ENCODE assay signal across 28 mouse cellular contexts in genomic region chr8:119000595-119000994, GRCm38 (mm10).
DNase-seq lines count a peak whose midpoint lies in the region; ATAC-seq lines count a peak whose summit lies in the region.
"Had no signal": no experiment of that assay in that cellular context is flagged by ENCODE, and none has a peak within 500 bp of the region (broad histone marks: within the 10 kb centered on the region; RNA-seq: fewer than 3 reads in every experiment).

No protein-coding gene starts in this region.

- no peak overlapping the region for H3K27ac ChIP-seq in midbrain, embryonic 14.5 days (replicated peaks; ENCODE audit: low read depth, low read length)
- H3K27ac ChIP-seq: heart, embryonic 13.5 days; hindbrain, embryonic 15.5 days; kidney, embryonic 15.5 days; liver, embryonic 14.5 days; macrophage; midbrain, embryonic 13.5 days; stomach, postnatal 0 days had no signal

- H3K4me3 ChIP-seq in midbrain, embryonic 14.5 days (replicated peaks; ENCODE audit: low read depth, low read length), result no peak overlapping the region
- H3K4me3 ChIP-seq: erythroblast, embryonic 14.5 days; heart, embryonic 13.5 days; hindbrain, embryonic 15.5 days; kidney, embryonic 15.5 days; midbrain, embryonic 13.5 days had no signal

- DNase-seq in left cerebral cortex, adult 18-20 months (ENCODE audit: low spot score in 2 of 2), result peak; percentile 16 to 24
- DNase-seq in left cerebral cortex, adult 11 months (ENCODE audit: low spot score), result no peak
- peak; percentile 36 for DNase-seq in brain, adult 2 months (ENCODE audit: low read depth, low spot score)
- peak; percentile 29 to 68 for DNase-seq in layer of hippocampus, adult 8-10 months (ENCODE audit: low spot score in 2 of 2)
- DNase-seq in layer of hippocampus, postnatal 25 days (ENCODE audit: extremely low spot score in 1 of 2, low spot score in 1 of 2), result peak; percentile 35 to 68
- DNase-seq in urinary bladder, postnatal 14 days (ENCODE audit: low spot score), result no peak
- no peak for DNase-seq in midbrain, embryonic 14.5 days
- DNase-seq: adrenal gland, postnatal 10 days; cerebellum, adult 11-12 months; cerebellum, postnatal 10 days; gastrocnemius, postnatal 10 days; heart, postnatal 10 days; kidney, adult 18-20 months; kidney, postnatal 36 days; liver; lung, adult 2 months; lung, postnatal 10 days; right cerebral cortex, postnatal 4 days had no signal

- WGBS in midbrain, embryonic 14.5 days, result 82% methylated on average over 1 of the region's 1 CpGs

- H3K9me3 ChIP-seq in midbrain, embryonic 14.5 days (ENCODE audit: control insufficient read depth, low read length), result no peaks in the 10 kb centered on the region
- H3K9me3 ChIP-seq: heart, embryonic 13.5 days; hindbrain, embryonic 15.5 days; midbrain, embryonic 13.5 days had no signal

- no peak overlapping the region for H3K9ac ChIP-seq in midbrain, embryonic 14.5 days (replicated peaks; ENCODE audit: low read length)
- H3K9ac ChIP-seq: heart, embryonic 13.5 days; hindbrain, embryonic 15.5 days; kidney, embryonic 15.5 days; liver, embryonic 14.5 days; midbrain, embryonic 13.5 days had no signal

- H3K36me3 ChIP-seq in midbrain, embryonic 14.5 days (ENCODE audit: control insufficient read depth, insufficient read depth, low read length), result no peaks in the 10 kb centered on the region
- H3K36me3 ChIP-seq: G1E; heart, embryonic 13.5 days; hindbrain, embryonic 15.5 days; kidney, embryonic 15.5 days; midbrain, embryonic 13.5 days had no signal

- ATAC-seq in midbrain, embryonic 14.5 days (ENCODE audit: low FRiP score, low TSS enrichment), result no peak
- ATAC-seq: inflammation-experienced regulatory T-cells, adult 6 months; midbrain, embryonic 13.5 days had no signal

- no peaks in the 10 kb centered on the region for H3K4me1 ChIP-seq in midbrain, embryonic 14.5 days (ENCODE audit: control insufficient read depth, insufficient read depth, low read length)
- H3K4me1 ChIP-seq: heart, embryonic 13.5 days; kidney, embryonic 15.5 days; midbrain, embryonic 13.5 days had no signal

- H3K27me3 ChIP-seq in midbrain, embryonic 14.5 days (ENCODE audit: control insufficient read depth, insufficient read depth, low read length), result no peaks in the 10 kb centered on the region
- H3K27me3 ChIP-seq: heart, embryonic 13.5 days; hindbrain, embryonic 15.5 days; kidney, embryonic 15.5 days; midbrain, embryonic 13.5 days had no signal

- no peak overlapping the region for H3K4me2 ChIP-seq in midbrain, embryonic 14.5 days (ENCODE audit: low read length)
- H3K4me2 ChIP-seq: heart, embryonic 13.5 days; hindbrain, embryonic 15.5 days; kidney, embryonic 15.5 days; midbrain, embryonic 13.5 days had no signal

Comparison
In these comparisons a context has a peak if more than half of its experiments do, and no peak if none do; other contexts are left out.
1. DNase-seq: peak in left cerebral cortex, adult 18-20 months (2 of 2), brain, adult 2 months (single experiment), layer of hippocampus, adult 8-10 months (2 of 2) and layer of hippocampus, postnatal 25 days (2 of 2); none in left cerebral cortex, adult 11 months (single experiment), urinary bladder, postnatal 14 days (single experiment) and midbrain, embryonic 14.5 days (single experiment).